Mouse (Mus musculus) urinary bladder, adult 18-20 months (tissue): ENCODE data around the gene Pten.
"Not testable (repeated sequence)": the region's sequence is repeated elsewhere in the genome, so short reads cannot be mapped to it uniquely, and the experiment has no call there.

Experiments
- DNase-seq, 2 experiments: peaks; one replicate each; pipeline ENCODE4 v3.0.0; 2022; ENCODE audit warnings: low spot score in 2 of 2, mixed read lengths in 2 of 2

Pten gene

DNA sequence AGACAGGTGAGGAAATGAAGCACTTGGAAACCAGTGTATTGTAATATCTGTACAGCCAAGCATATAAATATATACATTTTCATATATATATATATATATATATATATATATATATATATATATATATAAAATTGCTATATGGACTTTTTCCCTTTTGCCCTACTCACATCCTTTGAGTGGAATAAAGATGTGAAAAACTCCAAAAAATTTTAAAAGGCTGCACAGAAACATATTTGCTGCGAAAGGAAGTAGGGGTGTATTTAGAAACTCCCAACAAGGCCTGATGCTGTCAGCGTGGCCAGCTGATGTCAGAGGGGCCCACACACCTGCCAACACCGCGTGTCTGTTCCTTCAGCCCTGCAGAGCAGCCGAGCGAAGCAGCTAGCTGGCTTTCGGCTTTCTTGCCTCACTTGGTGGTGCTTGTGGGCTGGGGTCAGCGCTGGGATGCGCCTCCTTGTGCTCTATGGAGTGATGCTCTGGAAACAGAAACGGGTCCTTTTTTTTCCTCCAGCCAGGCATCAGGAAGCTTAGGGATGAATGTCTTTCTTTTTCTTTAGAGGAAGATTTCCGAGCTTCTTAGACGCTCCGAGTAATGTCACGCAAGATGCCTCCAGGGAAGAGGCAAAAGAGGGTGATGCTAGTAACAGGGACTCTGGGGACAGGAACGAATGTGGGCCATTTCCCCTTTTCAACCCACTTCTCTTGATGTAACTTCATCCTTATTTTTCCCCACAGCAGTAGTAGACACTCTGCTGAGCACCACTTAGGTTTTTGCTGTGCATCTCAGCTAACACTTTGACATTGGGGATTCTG lies 2.9 kb upstream of the Pten start:
- no peak for DNase-seq

DNA sequence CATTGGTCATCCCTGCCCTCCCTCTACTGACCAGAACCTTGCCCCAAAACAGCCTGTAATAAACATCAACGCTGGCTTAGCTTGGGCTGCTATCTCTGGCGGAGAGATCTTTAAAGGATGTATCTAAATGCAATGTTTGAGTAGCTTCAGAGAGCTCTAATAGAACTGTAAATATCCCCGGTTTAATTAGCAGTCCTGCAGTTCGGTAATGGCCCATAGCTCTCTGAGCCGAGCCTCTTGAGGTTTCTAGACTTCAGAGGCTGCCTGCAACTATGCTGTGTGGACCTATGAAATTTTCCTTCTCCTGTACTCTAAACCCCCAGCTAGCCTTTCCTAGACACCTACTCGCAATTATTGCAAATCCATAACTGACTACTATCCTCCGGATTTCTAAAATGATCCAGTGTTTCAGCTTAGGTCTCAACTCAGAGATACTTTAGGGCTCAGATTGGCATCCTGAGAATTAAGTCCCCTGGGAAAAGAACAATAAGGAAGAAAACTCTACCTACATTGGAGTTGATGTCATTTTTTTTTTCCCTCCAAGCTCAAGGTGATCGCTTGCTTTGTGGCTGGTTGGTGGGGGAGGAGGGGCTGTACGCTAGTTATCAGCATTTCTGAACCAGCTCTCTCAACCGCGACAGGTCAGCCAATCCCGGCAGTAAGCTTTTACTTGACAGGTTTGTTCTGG lies 2.0 kb upstream of the Pten start:
- no peak for DNase-seq

DNA sequence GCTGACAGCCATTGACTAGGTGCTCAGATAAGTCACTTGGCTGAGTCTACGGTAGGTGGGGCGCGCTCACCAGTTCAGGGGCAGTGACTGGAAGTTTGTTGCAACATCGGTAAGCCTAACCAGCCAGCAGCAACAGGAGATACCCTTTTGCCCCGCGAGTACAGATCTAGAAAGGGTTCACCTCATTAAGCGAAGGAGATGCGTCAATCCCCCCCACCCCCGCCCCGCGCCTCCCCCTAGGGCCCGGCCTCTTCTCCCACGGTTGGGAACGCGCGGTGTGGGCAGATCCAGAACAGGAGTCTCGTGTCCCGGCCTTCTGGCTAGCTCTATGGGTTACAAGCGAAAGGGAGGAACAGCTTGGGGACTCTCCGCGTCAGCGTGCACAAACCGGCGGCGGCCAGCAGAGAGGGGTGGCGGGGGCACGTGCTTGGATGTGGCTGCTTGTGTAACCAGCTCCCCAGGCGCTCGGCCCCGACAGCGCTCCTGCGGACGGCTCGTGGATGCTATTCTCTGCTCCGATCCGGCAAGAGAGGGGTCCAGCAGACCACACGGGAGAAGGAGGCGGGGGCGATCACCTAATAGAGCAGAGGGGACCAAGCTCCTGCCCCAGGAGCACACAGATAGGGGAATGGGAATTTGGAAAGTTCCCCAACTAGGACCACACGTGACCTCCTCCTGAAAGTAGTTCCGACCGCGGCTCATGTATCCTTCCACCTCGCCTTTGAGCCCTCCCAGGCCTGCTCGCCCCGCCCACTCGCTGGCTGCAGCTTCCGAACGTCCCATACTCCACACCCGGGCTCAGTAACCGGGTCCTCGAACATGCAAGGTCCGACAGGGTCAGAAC lies 1.3 kb upstream of the Pten start:
- DNase-seq = peak; percentile 94 to 95

DNA sequence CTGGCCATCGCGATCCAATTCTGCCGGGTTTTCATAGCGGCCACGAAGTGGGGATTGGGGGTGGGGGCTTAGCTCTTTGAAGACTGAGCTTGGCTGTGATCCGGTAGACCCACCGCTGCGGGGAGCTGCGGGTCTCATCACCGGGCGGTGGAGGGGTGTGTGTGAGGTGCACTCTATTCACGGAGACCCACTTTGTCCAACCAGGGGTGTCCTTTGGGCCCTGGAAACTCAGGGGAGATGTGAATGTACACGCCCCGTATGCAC lies 729 bp upstream of the Pten start:
- DNase-seq = peak in 1 of 2 experiments; percentile 40

DNA sequence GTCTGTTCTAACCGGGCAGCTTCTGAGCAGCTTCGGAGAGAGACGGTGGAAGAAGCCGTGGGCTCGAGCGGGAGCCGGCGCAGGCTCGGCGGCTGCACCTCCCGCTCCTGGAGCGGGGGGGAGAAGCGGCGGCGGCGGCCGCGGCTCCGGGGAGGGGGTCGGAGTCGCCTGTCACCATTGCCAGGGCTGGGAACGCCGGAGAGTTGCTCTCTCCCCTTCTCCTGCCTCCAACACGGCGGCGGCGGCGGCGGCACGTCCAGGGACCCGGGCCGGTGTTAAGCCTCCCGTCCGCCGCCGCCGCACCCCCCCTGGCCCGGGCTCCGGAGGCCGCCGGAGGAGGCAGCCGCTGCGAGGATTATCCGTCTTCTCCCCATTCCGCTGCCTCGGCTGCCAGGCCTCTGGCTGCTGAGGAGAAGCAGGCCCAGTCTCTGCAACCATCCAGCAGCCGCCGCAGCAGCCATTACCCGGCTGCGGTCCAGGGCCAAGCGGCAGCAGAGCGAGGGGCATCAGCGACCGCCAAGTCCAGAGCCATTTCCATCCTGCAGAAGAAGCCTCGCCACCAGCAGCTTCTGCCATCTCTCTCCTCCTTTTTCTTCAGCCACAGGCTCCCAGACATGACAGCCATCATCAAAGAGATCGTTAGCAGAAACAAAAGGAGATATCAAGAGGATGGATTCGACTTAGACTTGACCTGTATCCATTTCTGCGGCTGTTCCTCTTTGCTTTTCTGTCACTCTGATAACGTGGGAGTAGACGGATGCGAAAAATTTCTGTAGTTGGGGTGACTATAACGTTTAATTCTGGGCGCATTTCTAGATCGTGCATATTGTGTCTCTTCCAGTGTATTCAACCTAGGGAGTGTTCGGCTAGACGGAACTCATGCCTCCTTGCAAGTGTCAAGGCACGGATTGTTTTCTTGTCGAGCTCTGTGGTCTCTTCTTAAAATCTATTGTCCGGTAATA lies 815 bp downstream of the Pten start:
- peak; percentile 21 to 67 for DNase-seq

DNA sequence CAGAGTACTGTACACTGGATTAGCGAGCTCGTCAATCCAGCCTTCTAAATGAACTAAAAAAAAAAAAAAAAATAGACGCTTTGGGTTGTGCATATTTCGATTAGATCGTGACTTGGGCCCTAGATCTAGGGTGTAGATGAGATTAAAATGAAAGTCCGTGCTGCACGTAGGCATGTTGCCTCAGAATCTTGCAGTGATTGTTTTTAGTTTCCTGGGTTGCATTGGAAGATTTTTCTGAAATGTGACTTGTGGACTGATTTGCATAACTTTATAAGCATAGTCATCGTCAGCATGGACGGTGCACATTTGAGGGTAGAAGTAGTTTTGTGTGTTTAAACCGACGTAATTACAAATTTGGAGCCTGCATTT lies 1.5 kb downstream of the Pten start:
- DNase-seq = no peak

DNA sequence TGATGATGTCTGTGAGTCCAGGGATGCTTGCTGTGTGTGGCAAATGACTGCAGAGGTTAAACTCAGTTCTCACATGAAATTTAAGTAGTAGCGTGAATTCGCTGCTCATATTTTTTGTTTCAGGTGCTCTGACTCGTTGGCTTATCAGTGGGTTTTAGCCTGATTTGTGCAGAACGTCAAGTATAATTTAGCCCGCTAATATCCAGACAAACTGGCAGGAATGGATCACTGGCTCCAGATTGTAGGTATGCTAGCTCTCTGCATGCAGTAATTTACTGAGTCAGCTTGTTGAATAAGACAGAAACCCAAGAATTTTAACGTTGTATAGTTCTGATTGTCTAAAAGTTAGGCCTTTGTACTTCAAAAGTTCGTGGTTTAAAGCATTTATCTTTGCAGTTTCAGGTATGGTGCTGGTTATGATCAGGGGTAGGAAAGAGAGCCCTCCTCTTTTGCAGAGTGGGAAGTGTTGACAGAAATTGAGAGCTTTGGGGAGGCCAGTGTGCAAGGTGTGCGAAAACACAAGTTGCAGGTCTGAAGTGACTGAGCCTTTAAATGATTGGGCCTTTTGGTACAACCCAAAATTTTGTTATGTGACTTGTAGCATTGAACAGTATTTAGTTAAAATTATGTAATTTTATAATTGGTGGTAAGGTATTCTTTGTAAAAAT lies 2.2 kb downstream of the Pten start:
- no peak for DNase-seq

DNA sequence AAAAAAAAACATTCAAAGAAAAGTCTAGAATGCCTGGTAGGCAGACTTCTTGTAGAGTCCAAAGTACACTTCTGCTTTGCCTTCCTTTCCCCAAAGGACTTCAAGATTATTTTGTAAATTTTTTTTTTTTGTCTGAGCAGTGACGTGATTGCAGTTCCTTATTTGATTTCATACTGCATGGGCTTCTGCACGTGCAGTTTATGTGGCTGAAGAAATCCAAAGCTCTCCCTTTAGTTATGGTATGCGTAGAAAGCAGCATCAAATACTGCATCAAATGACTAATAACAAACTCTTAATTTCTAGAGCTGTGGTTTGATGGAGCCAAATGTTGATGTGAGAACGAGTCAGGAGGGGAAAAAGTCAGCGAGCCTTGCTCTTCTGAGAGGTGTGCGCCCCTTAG lies 3.2 kb downstream of the Pten start:
- no peak for DNase-seq

DNA sequence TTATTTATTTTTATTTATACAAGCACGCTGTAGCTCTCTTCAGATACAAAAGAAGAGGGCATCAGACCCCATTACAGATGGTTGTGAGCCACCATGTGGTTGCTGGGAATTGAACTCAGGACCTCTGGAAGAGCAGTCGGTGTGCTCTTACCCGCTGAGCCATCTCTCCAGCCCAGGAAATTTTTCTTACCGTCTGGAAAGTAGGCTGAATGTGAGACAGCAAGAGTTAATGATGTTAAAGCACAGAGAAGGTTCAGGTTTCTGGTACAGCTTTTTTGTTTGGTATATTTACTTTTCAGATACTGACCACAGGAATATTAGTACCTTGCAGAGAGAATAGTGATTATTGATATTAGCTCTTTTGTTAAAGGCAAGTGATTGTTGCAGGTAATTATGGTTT lies 3.9 kb downstream of the Pten start:
- DNase-seq = no peak

DNA sequence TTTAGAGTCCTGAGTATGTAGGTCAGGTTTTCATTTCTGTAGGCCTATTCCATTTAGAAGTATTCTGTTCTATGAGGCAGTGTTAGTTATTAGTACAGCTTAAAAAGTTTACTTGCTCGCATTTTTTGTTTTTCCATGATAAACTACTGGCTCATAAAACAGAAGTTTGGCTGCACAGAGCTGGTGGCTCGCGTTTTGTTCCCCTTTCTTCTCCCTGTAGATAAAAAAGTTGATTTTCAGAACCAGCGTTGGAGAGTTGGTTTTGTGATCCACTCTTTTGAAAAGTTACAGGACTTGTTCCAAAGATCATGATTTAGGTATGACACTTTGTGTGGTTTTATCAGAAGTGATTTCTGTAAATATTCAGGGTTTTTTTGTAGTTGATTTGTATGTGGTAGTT lies 5.2 kb downstream of the Pten start:
- no peak for DNase-seq

DNA sequence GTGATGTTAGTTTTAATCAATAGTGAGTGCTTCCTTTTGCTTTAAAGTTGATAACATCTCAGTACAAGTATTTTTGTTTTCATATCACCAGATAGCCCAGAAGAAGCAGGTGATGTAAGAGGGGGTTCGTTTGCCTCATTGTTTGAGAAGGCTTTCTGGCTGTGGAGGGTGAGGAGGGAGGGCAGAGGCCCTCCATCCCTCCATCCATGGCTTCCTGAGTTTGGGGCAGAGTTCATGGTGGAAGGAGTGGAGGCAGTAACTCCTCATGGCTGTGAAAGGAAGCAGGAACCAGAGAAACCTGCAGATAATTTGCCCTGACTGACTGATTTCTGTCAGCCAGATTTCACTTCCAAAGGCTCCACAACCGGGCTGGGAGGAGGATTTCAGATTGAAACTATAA lies 21.1 kb downstream of the Pten start:
- DNase-seq = no peak

DNA sequence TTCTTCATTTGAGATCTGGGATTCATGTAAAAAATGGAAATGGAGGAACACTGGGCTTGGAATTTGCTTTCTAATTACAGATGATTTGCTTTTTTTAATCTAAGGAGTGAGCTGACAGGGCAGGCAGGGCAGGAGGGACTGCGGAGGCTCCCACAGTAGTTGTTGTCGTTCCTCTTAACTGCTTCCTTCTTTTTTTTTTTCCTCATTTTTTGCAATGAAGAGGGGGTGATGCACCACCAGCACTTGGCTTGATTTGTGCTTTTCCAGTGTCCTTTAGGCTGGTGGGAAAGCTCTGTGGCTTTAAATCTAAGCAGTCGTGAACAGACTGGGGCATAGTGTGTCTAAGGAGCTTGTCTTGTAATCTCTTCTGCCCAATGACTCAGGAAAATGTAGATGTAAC lies 21.8 kb downstream of the Pten start:
- no peak for DNase-seq

DNA sequence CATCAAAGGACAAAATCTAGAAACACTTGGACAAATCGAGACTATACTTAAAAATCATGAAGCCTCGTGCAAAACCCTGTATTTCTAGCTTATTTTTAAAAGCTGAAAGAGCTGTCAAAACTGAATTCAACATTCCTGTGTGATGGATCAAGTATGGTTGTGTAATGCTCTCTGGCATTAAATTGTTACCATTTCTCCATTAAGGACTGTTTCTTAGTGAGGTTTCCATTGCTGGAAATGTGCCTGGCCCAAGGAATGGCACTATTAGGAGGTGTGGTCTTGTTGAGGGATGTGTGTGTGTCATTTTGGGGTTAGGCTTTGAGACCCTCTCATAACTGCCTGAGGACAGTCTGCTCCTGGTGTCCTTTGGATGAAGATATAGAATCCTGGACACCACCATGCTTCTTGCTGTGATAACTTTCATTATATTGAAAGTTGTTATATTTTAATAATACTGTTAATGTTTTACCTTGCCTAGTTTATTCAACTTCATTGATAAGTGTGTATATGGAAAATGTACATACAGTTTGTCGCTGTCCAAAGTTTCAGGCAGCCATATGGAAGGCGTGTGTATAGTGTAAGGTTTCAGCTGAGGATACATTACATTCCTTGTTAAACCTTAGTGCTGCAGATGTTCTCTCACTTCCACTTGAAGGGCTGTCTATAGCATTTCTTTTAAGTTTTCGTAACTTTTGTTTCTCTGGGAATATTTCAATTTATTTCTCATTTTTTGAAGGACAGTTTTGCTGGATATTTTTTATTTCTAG lies 24.2 kb downstream of the Pten start:
- no peak for DNase-seq

DNA sequence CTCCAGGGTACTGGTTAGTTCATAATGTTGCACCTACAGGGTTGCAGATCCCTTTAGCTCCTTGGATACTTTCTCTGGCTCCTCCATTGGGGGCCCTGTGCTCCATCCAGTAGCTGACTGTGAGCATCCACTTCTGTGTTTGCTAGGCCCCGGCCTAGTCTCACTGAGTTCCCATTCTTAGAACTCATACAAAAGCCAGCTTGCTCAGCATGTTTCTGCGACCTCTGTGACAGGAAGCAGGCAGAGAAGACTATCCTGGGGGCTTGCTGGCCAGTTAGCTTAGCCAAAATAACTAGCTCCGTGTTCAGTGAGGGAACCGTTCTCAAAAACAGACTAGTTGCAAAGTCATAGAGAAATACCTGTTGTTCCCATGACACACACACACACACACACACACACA lies 30.1 kb downstream of the Pten start:
- not testable (repeated sequence) for DNase-seq

DNA sequence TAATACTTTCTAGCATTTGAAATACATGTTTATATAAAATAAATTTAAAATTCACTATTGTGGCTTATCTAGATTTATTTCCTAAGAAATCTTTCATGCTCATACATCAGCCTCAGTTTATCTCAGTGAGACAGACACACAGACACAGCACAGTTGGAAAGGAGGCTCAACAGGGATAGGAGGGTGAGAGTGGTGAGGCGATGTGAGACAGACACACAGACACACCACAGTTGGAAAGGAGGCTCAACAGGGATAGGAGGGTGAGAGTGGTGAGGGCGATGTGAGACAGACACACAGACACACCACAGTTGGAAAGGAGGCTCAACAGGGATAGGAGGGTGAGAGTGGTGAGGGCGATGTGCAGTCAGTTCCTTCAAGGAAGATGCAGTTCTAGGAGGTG lies 30.7 kb downstream of the Pten start:
- DNase-seq = not testable (repeated sequence)

DNA sequence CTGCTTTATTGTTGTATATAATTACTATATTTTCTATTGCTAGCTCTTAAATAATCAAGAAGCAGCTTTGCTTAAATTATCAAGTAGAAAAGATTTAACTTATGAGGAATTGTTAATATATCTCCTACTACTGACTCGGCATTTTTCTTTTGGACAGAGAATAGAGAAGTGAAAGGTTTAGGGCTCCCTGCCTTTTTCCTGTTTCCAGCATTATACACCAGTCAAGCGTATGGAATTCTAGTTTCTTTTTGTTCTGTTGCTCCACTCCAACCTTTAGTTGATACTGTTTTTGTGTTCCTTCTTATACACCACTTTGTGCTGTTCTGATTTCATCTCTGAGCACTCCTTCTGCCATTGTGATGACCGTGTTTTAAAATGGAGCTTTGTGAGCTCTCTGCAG lies 32.2 kb downstream of the Pten start:
- DNase-seq = no peak

DNA sequence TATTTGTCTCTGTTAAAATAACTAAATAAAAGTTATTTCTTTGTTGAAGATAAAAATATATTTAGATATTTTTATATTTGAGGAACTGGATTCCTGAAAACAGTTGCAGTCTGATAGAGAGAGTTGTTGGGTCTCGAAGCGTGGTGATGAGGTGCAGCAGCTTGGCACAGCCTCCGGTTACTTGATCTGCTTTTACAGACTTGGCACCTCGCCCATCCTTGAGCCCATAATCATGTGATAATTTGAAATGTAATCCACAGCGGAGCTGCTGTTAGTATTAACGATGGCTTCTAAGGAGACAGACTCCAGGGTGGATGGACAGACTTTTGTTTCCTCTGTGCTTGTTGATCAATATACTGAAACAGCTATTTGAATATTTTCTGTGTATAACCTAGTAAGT lies 35.3 kb downstream of the Pten start:
- DNase-seq = peak in 1 of 2 experiments; percentile 45

DNA sequence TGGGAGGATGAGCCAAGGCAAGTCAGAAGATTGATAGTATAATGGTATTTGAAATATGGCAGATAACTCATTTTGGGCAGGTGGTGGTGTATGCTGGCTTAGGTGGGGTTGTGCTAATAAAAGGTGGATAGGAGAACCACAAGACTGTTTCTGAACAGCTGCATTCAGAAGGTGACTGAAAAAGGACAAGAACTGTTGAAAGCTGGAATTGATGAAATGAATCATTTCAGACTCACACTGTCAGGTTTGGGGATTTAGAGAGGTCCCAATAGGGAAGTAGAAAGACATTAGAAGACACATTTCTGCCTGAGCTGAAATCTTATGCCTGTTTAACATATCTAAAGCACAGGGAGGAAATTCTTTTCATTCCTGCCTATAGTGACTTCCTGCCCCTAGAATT lies 36.6 kb downstream of the Pten start:
- no peak for DNase-seq

DNA sequence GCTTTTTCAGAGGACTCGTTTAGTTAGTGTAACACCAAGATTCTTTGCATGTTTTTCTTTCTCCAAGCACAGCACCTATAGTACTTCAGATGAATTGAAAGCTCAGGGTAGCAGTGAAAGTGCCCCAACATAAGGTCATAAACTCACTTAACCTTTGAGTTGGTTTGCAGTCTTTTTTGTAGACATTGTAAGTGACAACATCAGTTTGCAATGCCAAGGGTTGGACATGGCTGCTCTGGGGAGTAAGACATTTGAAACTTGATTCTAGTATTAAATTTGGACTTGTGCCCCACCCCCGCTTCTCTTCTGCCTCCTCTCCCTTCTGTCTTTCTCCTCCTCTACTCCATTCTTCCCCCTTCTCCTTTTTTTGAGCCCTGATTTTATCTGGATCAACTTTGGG lies 43.3 kb downstream of the Pten start:
- no peak for DNase-seq

DNA sequence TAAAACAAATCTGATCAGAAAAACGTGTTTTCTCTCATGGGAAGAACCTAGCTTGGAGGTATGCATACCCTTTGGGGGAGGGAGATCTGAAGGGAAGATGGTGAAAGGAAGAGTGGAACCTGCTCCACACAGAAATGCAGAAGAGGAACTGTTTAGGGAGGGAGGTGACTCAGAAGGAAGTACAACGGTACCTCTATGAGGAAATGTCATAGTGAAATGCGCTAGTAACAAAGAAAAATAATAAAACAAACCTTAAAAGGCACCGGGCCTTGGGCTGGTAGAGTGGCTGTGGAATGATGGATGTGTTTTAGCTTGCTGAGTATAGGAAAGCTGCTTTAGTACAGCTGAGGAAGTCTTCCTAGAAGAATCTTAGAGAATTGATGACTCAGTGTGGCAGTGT lies 47.4 kb downstream of the Pten start:
- no peak for DNase-seq
